Mouse (Mus musculus): ENCODE results near the gene Nf2. TPM values are rescaled to one million over a fixed set of nuclear protein-coding genes. Genes with fewer than 3 reads are reported as not detected.
A peak's percentile ranks its signal among the peaks of the same experiment; 100 is the strongest.

Nf2 gene
- polyA plus RNA-seq, 1 experiment from 2014 or later: 48.1 TPM

GRCm38 (mm10) chr11:4737682-4738081 is 111.7 kb downstream of the Nf2 start:
- Histone ChIP-seq H3K27ac (ENCODE audit: low read depth, low read length) (no peak overlapping the region), H3K27me3 (ENCODE audit: control insufficient read depth, insufficient read depth, low read length) (0 out of 2 replicates have a peak, but pooled peaks cover 1% of the 10 kb centered on the region), H3K4me3 (ENCODE audit: low read length) (no peak overlapping the region), H3K9ac (ENCODE audit: low read depth, low read length) (no peak overlapping the region), H3K4me2 (replicated peaks; ENCODE audit: low read depth, low read length) (no peak overlapping the region), H3K9me3 (ENCODE audit: control insufficient read depth, low read length) (no peaks in the 10 kb centered on the region), H3K4me1 (ENCODE audit: control insufficient read depth, insufficient read depth, low read length) (no peaks in the 10 kb centered on the region), H3K36me3 (ENCODE audit: control insufficient read depth, insufficient read depth, low read length) (no peaks in the 10 kb centered on the region)
- WGBS: 85% methylated on average over 10 of the region's 10 CpGs
- ATAC-seq (ENCODE audit: low FRiP score, low TSS enrichment): no peak

DNA sequence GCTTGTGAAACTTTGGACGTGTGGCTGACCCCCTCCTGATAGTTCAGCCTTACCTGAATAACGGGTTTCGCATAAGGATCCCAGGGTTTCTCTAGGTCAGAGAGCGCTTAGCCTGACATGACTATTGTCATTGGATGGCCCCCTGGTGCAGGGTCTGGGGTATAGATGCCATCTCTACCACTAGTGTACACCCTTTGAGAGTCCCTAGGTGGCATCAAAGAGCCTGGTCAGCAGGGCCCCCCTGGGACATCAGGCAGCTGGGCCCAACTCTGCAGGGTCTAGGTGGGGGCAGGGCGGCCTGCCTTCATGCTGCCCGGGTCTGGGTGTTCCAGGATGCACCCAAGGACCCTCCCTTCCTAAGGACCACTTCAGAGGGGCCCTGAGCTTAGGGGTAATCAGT is 113.0 kb downstream of the Nf2 start:
- no peaks in the 10 kb centered on the region for H3K9me3 ChIP-seq (ENCODE audit: control insufficient read depth, low read length)
- 52% methylated on average over 6 of the region's 6 CpGs for WGBS
- 0 out of 2 replicates have a peak, but pooled peaks have one; percentile 2 for ATAC-seq (ENCODE audit: low FRiP score, low TSS enrichment)

GRCm38 (mm10) chr11:4734179-4734578 is 115.2 kb downstream of the Nf2 start:
- no peak for ATAC-seq (ENCODE audit: low FRiP score, low TSS enrichment)
- no peaks in the 10 kb centered on the region for H3K9me3 ChIP-seq (ENCODE audit: control insufficient read depth, low read length)
- H3K9ac ChIP-seq (ENCODE audit: low read depth, low read length): no peak overlapping the region
- WGBS: 28% methylated on average over 12 of the region's 12 CpGs
- no peak overlapping the region for H3K4me3 ChIP-seq (ENCODE audit: low read length)
- H3K36me3 ChIP-seq (ENCODE audit: control insufficient read depth, insufficient read depth, low read length): no peaks in the 10 kb centered on the region
- H3K27me3 ChIP-seq (ENCODE audit: control insufficient read depth, insufficient read depth, low read length): no peaks in the 10 kb centered on the region
- H3K27ac ChIP-seq (ENCODE audit: low read depth, low read length): no peak overlapping the region
- H3K4me2 ChIP-seq (replicated peaks; ENCODE audit: low read depth, low read length): no peak overlapping the region
- no peaks in the 10 kb centered on the region for H3K4me1 ChIP-seq (ENCODE audit: control insufficient read depth, insufficient read depth, low read length)

More for the DNA sequence above, 113.0 kb downstream of the Nf2 start:
- Histone ChIP-seq H3K36me3 (ENCODE audit: control insufficient read depth, insufficient read depth, low read length) (no peaks in the 10 kb centered on the region), H3K27ac (ENCODE audit: low read depth, low read length) (no peak overlapping the region), H3K4me3 (ENCODE audit: low read length) (no peak overlapping the region), H3K27me3 (ENCODE audit: control insufficient read depth, insufficient read depth, low read length) (no peaks in the 10 kb centered on the region), H3K9ac (ENCODE audit: low read depth, low read length) (no peak overlapping the region), H3K4me1 (ENCODE audit: control insufficient read depth, insufficient read depth, low read length) (no peaks in the 10 kb centered on the region), H3K4me2 (replicated peaks; ENCODE audit: low read depth, low read length) (no peak overlapping the region)

- H3K9me3 ChIP-seq (ENCODE audit: control insufficient read depth, low read length): no peaks in the 10 kb centered on the region
- no peaks in the 10 kb centered on the region for H3K4me1 ChIP-seq (ENCODE audit: control insufficient read depth, insufficient read depth, low read length)
- WGBS: 65% methylated on average over 7 of the region's 7 CpGs
- no peak for ATAC-seq (ENCODE audit: low FRiP score, low TSS enrichment)
- H3K4me2 ChIP-seq (replicated peaks; ENCODE audit: low read depth, low read length): no peak overlapping the region
- H3K27me3 ChIP-seq (ENCODE audit: control insufficient read depth, insufficient read depth, low read length): no peaks in the 10 kb centered on the region
- no peak overlapping the region for H3K9ac ChIP-seq (ENCODE audit: low read depth, low read length)
- H3K4me3 ChIP-seq (ENCODE audit: low read length): no peak overlapping the region
- no peak overlapping the region for H3K27ac ChIP-seq (ENCODE audit: low read depth, low read length)
- H3K36me3 ChIP-seq (ENCODE audit: control insufficient read depth, insufficient read depth, low read length): no peaks in the 10 kb centered on the region
Measured at GRCm38 (mm10) chr11:4731781-4732180, 117.6 kb downstream of the Nf2 start.

GRCm38 (mm10) chr11:4730913-4731312 is 118.4 kb downstream of the Nf2 start:
- Histone ChIP-seq H3K27me3 (ENCODE audit: control insufficient read depth, insufficient read depth, low read length) (no peaks in the 10 kb centered on the region), H3K4me3 (ENCODE audit: low read length) (no peak overlapping the region), H3K36me3 (ENCODE audit: control insufficient read depth, insufficient read depth, low read length) (no peaks in the 10 kb centered on the region), H3K9me3 (ENCODE audit: control insufficient read depth, low read length) (no peaks in the 10 kb centered on the region), H3K27ac (ENCODE audit: low read depth, low read length) (no peak overlapping the region), H3K4me2 (replicated peaks; ENCODE audit: low read depth, low read length) (no peak overlapping the region), H3K9ac (ENCODE audit: low read depth, low read length) (no peak overlapping the region), H3K4me1 (ENCODE audit: control insufficient read depth, insufficient read depth, low read length) (no peaks in the 10 kb centered on the region)
- 68% methylated on average over 5 of the region's 5 CpGs for WGBS
- ATAC-seq (ENCODE audit: low FRiP score, low TSS enrichment): no peak

DNA sequence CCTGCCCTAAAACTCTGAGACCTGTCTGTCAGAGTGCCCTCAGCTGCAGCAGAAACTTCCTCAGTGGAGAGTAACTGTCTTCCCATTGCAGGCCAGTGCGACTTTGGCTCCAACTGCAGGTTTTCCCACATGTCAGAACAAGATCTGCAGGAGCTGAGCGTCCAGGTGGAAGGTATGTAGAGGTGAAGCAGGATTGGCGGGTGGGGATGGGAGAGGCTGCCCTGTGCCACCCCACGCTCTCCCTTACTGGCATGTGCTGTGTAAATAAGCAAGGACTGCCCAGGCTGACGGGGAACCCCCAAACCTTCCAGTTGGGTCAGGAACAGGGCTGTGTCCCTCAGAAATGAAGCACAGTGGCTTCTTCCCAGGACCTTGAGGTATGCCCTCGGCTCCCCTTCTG is 119.2 kb downstream of the Nf2 start:
- 79% methylated on average over 6 of the region's 6 CpGs for WGBS
- H3K27ac ChIP-seq (ENCODE audit: low read depth, low read length): no peak overlapping the region
- H3K4me3 ChIP-seq (ENCODE audit: low read length): no peak overlapping the region
- no peaks in the 10 kb centered on the region for H3K27me3 ChIP-seq (ENCODE audit: control insufficient read depth, insufficient read depth, low read length)
- no peak for ATAC-seq (ENCODE audit: low FRiP score, low TSS enrichment)
- H3K9ac ChIP-seq (ENCODE audit: low read depth, low read length): no peak overlapping the region
- H3K9me3 ChIP-seq (ENCODE audit: control insufficient read depth, low read length): no peaks in the 10 kb centered on the region
- no peak overlapping the region for H3K4me2 ChIP-seq (replicated peaks; ENCODE audit: low read depth, low read length)
- H3K36me3 ChIP-seq (ENCODE audit: control insufficient read depth, insufficient read depth, low read length): 0 out of 2 replicates have a peak, but pooled peaks cover 4% of the 10 kb centered on the region
- H3K4me1 ChIP-seq (ENCODE audit: control insufficient read depth, insufficient read depth, low read length): no peaks in the 10 kb centered on the region

DNA sequence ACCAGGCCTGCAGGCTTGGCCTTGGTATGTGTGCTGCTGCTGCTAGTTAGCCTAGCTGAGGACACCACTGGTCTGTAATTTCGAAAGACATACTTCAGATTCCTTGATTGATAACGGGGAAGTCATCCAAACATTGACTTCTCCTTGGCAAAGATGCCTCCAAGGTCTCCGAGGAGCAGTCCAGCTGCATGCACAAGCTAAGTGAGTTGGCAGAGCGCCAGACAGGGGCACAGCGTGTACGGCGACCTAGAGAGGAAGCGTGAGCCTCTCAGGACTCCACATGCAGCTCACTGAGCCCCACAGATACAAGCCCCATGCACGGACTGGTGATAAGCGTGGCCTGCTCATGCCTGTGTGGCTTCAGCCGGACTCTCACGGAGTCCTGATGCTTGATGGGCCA is 119.7 kb downstream of the Nf2 start:
- ATAC-seq (ENCODE audit: low FRiP score, low TSS enrichment): no peak
- Histone ChIP-seq H3K9me3 (ENCODE audit: control insufficient read depth, low read length) (no peaks in the 10 kb centered on the region), H3K4me2 (replicated peaks; ENCODE audit: low read depth, low read length) (no peak overlapping the region), H3K4me3 (ENCODE audit: low read length) (no peak overlapping the region), H3K36me3 (ENCODE audit: control insufficient read depth, insufficient read depth, low read length) (peaks cover 7% of the 10 kb centered on the region; the same call in 1 of the 2 replicates), H3K27ac (ENCODE audit: low read depth, low read length) (no peak overlapping the region), H3K27me3 (ENCODE audit: control insufficient read depth, insufficient read depth, low read length) (no peaks in the 10 kb centered on the region), H3K9ac (ENCODE audit: low read depth, low read length) (no peak overlapping the region), H3K4me1 (ENCODE audit: control insufficient read depth, insufficient read depth, low read length) (no peaks in the 10 kb centered on the region)
- 56% methylated on average over 12 of the region's 12 CpGs for WGBS

DNA sequence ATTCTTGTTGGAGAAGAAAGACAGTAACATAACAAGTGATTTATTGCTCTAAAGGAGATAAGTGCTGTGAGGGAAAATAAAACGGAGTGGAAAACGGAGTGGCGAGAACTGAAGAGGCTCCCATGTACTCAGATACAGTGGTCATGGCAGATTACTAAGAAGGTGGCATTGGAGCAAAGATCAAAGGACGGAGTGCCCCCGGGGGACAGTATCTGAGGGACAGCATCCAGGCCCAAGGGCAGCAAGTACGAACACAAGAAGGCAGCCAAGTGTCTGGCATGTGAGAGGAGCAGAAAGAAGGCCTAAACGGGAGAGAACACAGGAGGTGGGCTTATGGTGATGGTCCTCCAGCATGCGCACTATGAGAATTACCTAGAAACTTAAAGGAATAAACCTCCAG is 127.6 kb downstream of the Nf2 start:
- Histone ChIP-seq H3K27me3 (ENCODE audit: control insufficient read depth, insufficient read depth, low read length) (no peaks in the 10 kb centered on the region), H3K36me3 (ENCODE audit: control insufficient read depth, insufficient read depth, low read length) (peaks cover 7% of the 10 kb centered on the region; the same call in 1 of the 2 replicates), H3K4me3 (ENCODE audit: low read length) (no peak overlapping the region), H3K4me2 (replicated peaks; ENCODE audit: low read depth, low read length) (no peak overlapping the region), H3K9me3 (ENCODE audit: control insufficient read depth, low read length) (no peaks in the 10 kb centered on the region; the same call in 1 of the 2 replicates), H3K4me1 (ENCODE audit: control insufficient read depth, insufficient read depth, low read length) (0 out of 2 replicates have a peak, but pooled peaks cover 3% of the 10 kb centered on the region), H3K9ac (ENCODE audit: low read depth, low read length) (no peak overlapping the region), H3K27ac (ENCODE audit: low read depth, low read length) (no peak overlapping the region)
- WGBS: 53% methylated on average over 8 of the region's 8 CpGs
- ATAC-seq (ENCODE audit: low FRiP score, low TSS enrichment): no peak

DNA sequence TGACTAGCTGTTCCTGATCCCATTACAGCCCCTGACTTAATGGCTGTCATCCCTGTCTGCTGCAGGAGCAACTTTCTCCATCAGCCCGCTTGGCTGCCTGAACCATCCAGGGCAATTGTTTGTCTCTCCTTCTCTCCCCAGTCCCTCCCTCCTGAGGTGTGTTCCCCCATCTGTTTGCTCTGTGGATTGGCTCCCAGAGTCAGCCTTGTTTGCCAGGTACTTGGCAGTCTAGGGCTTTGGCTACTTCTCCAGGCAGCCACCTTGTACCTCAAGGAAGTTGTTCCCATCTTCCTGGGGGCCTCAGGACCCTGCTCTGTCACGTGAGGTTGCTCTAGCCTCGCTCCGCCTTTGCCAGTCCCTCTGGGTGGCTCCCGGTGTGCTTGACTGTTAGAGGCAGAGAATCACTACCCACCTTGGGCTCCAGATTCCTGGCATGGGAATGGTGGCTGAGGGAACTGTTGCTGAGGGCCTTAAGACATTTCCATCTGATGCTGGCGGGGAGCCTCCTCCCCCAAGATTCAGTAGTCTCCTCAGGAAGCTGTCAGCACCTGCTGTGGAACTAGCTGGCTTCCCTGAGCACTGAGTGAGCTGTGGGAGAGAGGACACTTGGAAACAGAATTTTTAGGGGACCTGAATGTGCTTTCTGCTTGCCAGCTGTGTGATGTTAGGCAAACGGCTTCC is 128.3 kb downstream of the Nf2 start:
- Histone ChIP-seq H3K36me3 (ENCODE audit: control insufficient read depth, insufficient read depth, low read length) (peaks cover 7% of the 10 kb centered on the region; the same call in 1 of the 2 replicates), H3K27ac (ENCODE audit: low read depth, low read length) (no peak overlapping the region), H3K9me3 (ENCODE audit: control insufficient read depth, low read length) (no peaks in the 10 kb centered on the region; the same call in 1 of the 2 replicates), H3K27me3 (ENCODE audit: control insufficient read depth, insufficient read depth, low read length) (no peaks in the 10 kb centered on the region), H3K4me2 (replicated peaks; ENCODE audit: low read depth, low read length) (no peak overlapping the region), H3K9ac (ENCODE audit: low read depth, low read length) (no peak overlapping the region), H3K4me1 (ENCODE audit: control insufficient read depth, insufficient read depth, low read length) (0 out of 2 replicates have a peak, but pooled peaks cover 3% of the 10 kb centered on the region), H3K4me3 (ENCODE audit: low read length) (no peak overlapping the region)
- WGBS: 43% methylated on average over 7 of the region's 7 CpGs
- ATAC-seq (ENCODE audit: low FRiP score, low TSS enrichment): no peak
